Mouse (Mus musculus) intestine, embryonic 16.5 days (tissue): ENCODE measurements at regions not wholly inside any gene's neighbourhood (a gene's known extent, or its start where the extent isn't known, plus 50 kb on each side); places are given as distances from the start of the nearest gene placed in this dataset.

Experiments
- ATAC-seq: fragments of 200-750 bp; cut with Nextera tagmentation; 2 replicates; pipeline ENCODE4 v1.8.0; 2017; ENCODE audit warnings: moderate TSS enrichment, moderate library complexity
- H3K27ac ChIP-seq: fragments of 300-500 bp; sonication (generic); 2 replicates; pipeline ENCODE4 v1.5.1; 2014; ENCODE audit warnings: mild to moderate bottlenecking, low read length
- H3K27me3 ChIP-seq: fragments of 300-500 bp; sonication (generic); replicated peaks from 2 replicates; pipeline ENCODE4 v1.6.1; 2014; ENCODE audit warnings: low read length, control low read depth, mixed read lengths; ENCODE audit not compliant: control insufficient read depth, insufficient read depth
- H3K36me3 ChIP-seq: fragments of 300-500 bp; sonication (generic); 2 replicates; pipeline ENCODE4 v1.6.1; 2014; ENCODE audit warnings: low read length, control low read depth; ENCODE audit not compliant: control insufficient read depth, insufficient read depth
- H3K4me1 ChIP-seq: fragments of 300-500 bp; sonication (generic); 2 replicates; pipeline ENCODE4 v1.6.1; 2014; ENCODE audit warnings: low read length, control low read depth, mixed read lengths; ENCODE audit not compliant: control insufficient read depth, insufficient read depth
- H3K4me2 ChIP-seq: fragments of 300-500 bp; sonication (generic); 2 replicates; pipeline ENCODE4 v1.6.1; 2014; ENCODE audit warnings: low read depth, low read length, control low read depth
- H3K4me3 ChIP-seq: fragments of 300-500 bp; sonication (generic); 2 replicates; pipeline ENCODE4 v1.5.1; 2014; ENCODE audit warnings: mild to moderate bottlenecking, low read length
- H3K9ac ChIP-seq: fragments of 300-500 bp; sonication (generic); 2 replicates; pipeline ENCODE4 v1.6.1; 2014; ENCODE audit warnings: low read depth, low read length
- H3K9me3 ChIP-seq: fragments of 300-500 bp; sonication (generic); 2 replicates; pipeline ENCODE4 v1.6.1; 2016; ENCODE audit warnings: low read length, control low read depth; ENCODE audit not compliant: control insufficient read depth
- WGBS: fragments of 180-500 bp; shearing (Covaris S2); extraction: QIAGEN DNeasy Blood & Tissue Kit; methylation state at CpG from one replicate; pipeline ENCODE4 v1.1.7; 2014; 5-methylcytosine and 5-hydroxymethylcytosine counted together

DNA sequence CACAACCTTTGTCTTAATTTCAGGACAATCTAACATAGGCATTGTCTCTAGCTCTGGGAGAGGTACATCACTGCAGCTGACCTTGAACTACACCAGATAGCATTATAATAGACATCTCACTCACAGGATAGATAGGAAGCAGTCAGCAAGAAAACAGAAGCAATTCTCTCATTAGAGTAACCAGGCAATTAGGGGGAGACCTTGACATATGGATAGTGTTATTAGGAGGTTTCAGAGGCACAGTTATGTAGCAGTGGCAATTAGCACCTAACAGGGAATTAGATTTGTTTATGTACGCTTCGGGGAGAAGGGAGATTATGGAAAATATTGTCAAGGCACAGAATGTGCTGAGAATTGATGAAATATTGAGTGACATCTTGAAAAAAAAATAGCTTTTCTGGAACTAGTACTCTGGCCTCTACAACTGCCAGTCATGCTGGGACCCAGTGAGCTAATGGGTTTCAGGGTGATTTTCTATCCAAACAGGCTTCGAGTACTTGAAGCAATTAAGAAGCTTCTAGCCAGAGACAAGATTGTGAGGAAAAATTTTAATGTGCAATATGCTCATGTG, 216.8 kb upstream of the Aco1 start:
- Histone ChIP-seq H3K9ac (no peak overlapping the region), H3K9me3 (no peaks in the 10 kb centered on the region), H3K4me1 (no peaks in the 10 kb centered on the region), H3K4me2 (no peak overlapping the region), H3K4me3 (no peak overlapping the region), H3K27ac (no peak overlapping the region), H3K36me3 (no peaks in the 10 kb centered on the region), H3K27me3 (no peaks in the 10 kb centered on the region)
- 74% methylated on average over 3 of the region's 3 CpGs for WGBS
- no peak for ATAC-seq

DNA sequence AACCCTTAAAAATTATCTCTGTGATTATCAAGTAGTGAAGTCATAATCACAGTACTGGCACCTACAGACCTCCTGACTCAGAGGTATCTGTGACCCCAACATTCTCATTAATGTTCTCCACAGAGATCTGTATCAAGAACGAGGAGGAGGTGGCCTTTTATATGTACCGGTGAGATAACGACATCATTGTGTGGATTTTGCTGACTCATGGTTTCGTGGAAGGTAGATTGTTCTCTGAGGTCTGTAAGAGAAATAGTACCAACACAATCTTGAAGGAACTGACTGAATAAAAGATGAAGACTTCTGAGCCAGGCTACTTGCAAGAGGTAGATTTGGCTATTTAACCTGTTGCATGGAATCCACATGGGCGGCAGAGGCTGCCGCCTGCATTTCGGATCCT, 216.3 kb upstream of the Aco1 start:
- 88% methylated on average over 7 of the region's 7 CpGs for WGBS
- H3K9me3 ChIP-seq = no peaks in the 10 kb centered on the region
- no peak overlapping the region for H3K9ac ChIP-seq
- no peaks in the 10 kb centered on the region for H3K36me3 ChIP-seq
- H3K4me1 ChIP-seq = no peaks in the 10 kb centered on the region
- no peak overlapping the region for H3K27ac ChIP-seq
- no peak overlapping the region for H3K4me3 ChIP-seq
- ATAC-seq = no peak
- H3K27me3 ChIP-seq = no peaks in the 10 kb centered on the region
- no peak overlapping the region for H3K4me2 ChIP-seq

DNA sequence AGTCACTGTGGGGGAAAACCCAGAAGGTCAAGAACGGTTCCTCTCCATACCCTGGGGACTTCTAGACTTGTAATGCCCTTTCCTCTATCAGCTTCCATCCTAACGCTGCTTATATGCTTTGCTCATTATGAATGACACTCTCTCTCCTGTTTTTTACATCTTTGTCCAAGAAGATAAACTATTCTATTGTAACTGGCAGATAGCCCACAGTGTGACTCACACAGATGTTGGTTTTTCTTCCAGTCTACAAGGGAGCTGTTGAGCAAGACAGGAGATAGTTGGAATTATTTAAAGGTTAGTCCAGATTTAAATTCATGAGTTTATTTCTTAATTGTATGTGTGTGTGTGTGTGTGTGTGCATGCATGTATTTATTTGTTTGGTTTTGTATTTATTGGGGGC, 214.4 kb upstream of the Aco1 start:
- no peak overlapping the region for H3K27ac ChIP-seq
- no peaks in the 10 kb centered on the region for H3K36me3 ChIP-seq
- H3K9ac ChIP-seq = no peak overlapping the region
- H3K9me3 ChIP-seq = no peaks in the 10 kb centered on the region
- H3K4me3 ChIP-seq = no peak overlapping the region
- H3K4me2 ChIP-seq = no peak overlapping the region
- H3K27me3 ChIP-seq = no peaks in the 10 kb centered on the region
- H3K4me1 ChIP-seq = no peaks in the 10 kb centered on the region
- 63% methylated on average over 2 of the region's 2 CpGs for WGBS
- ATAC-seq = no peak

DNA sequence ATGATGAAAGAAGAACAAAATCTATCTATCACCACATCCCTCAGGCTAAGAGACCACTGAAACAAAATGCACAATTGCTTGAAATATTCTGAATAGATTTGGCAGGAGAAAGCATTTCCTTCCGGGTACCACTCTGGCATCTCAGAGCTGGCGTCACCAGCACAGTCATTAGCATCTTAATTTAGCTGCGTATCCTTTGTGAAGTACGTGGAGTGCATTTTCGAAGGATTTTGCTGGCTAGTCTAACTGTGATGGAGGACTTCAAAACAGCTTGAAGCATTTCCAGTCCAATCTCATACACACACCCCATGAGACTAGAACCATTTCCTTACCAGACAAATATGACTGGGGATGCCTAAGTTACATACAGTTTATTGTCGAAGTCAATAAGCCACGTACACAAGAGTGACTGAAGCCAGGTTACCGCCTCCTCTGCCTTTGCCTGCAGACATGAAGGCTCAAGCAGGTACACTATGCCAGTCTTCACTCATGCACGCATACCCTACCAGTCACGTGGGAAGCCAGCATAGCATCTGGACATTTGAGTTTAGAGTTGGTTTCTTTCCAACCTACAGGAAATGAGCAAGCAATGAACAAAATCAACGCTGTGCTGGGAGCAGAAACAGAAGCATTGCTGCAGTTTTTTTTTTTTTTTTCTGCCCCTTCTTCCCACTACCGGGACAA, 208.7 kb upstream of the Aco1 start:
- no peaks in the 10 kb centered on the region for H3K27me3 ChIP-seq
- ATAC-seq = no peak
- no peaks in the 10 kb centered on the region for H3K36me3 ChIP-seq
- no peaks in the 10 kb centered on the region for H3K9me3 ChIP-seq
- H3K9ac ChIP-seq = no peak overlapping the region
- 84% methylated on average over 12 of the region's 12 CpGs for WGBS
- no peak overlapping the region for H3K4me3 ChIP-seq
- no peak overlapping the region for H3K27ac ChIP-seq
- no peaks in the 10 kb centered on the region for H3K4me1 ChIP-seq
- no peak overlapping the region for H3K4me2 ChIP-seq

DNA sequence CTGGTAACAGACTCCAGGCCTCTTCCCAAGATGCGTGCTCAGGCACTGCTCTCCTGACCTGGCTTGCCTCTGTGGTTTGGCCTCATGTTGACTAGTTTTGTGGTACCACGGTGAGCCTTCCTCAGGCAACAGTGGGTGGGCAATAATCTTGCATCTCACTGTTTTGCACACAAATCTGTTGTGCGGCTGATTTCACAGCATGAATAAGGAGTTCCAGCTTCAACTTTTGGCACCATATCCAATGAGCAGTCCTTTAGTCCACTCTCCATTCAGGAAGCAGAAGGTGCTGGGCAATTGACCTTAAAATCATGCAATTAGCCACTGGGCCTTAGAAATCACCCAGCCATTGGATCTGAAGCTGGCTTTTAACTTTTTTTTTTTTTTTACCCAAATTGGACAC, 184.2 kb upstream of the Aco1 start:
- no peak overlapping the region for H3K4me3 ChIP-seq
- ATAC-seq = no peak

DNA sequence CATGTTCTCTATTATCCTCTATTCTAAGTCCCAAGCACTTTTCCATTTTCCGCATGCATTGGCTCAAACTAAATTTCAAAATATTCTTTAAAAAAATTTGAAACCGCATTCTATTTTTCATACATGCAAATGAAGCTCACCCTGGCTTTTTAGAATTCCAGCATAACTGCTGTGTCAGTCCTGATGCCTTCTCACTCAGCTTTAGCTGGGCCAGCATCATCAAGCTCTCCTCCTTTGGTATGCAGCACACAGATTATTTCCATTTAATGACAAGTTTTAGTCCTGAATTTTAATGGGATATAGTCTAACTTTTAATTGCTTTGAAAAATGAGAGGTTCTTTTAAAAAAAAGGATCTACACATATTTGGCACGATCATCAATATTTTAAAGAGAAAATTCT, 174.9 kb upstream of the Aco1 start:
- H3K4me2 ChIP-seq = no peak overlapping the region
- H3K9ac ChIP-seq = no peak overlapping the region
- H3K4me1 ChIP-seq = no peaks in the 10 kb centered on the region
- H3K36me3 ChIP-seq = no peaks in the 10 kb centered on the region
- H3K9me3 ChIP-seq = no peaks in the 10 kb centered on the region
- H3K4me3 ChIP-seq = no peak overlapping the region
- no peak for ATAC-seq
- WGBS = 91% methylated on average over 3 of the region's 3 CpGs
- H3K27me3 ChIP-seq = no peaks in the 10 kb centered on the region
- H3K27ac ChIP-seq = no peak overlapping the region

More for the DNA sequence above, 184.2 kb upstream of the Aco1 start:
- Histone ChIP-seq H3K4me1 (no peaks in the 10 kb centered on the region), H3K27me3 (no peaks in the 10 kb centered on the region), H3K9ac (no peak overlapping the region), H3K4me2 (no peak overlapping the region), H3K27ac (no peak overlapping the region), H3K9me3 (no peaks in the 10 kb centered on the region), H3K36me3 (no peaks in the 10 kb centered on the region)
- WGBS = 90% methylated on average over 3 of the region's 3 CpGs

DNA sequence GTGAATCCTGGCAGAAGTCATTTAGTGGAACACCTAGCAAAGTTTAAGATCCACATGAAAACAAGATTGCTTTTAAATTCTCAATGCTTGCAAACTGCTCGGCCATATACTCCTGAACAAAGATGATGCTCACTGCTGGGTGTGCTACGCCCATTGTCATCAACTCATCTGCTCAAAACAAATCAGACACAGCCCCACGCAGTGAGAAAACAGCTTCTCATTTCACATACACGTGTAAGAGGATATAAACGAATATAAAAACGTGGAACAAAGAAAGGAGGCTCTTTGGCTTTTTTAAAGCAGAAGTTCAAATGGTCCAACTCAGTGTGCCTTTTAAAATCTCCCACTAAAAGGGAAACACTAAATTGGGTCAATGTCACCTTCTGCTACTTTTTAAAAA, 151.5 kb upstream of the Aco1 start:
- Histone ChIP-seq H3K4me1 (no peaks in the 10 kb centered on the region), H3K36me3 (no peaks in the 10 kb centered on the region), H3K4me2 (no peak overlapping the region), H3K27me3 (no peaks in the 10 kb centered on the region), H3K27ac (no peak overlapping the region), H3K4me3 (no peak overlapping the region), H3K9me3 (no peaks in the 10 kb centered on the region), H3K9ac (no peak overlapping the region)
- ATAC-seq = no peak
- 73% methylated on average over 6 of the region's 6 CpGs for WGBS

DNA sequence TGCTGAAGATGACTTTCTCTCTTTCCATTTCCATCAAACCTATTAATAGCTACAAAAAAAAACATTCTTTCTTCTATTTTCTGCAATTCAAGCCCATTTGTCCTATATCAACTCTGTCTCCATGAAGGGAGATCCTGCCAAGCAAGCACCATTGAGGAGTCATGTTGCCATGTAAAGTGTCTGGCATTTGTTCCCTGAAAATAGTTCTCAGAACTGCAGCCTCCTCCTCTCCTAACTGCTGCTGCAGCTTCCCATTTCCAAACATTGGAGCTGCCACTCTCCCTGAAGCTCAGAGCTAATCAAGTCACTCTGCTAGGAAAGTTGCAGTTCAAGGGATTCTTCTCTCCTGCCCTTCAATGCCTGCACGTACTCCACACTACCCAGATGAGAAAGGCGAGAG, 151.0 kb upstream of the Aco1 start:
- Histone ChIP-seq H3K27ac (no peak overlapping the region), H3K4me3 (no peak overlapping the region), H3K9me3 (no peaks in the 10 kb centered on the region), H3K36me3 (no peaks in the 10 kb centered on the region), H3K4me2 (no peak overlapping the region), H3K9ac (no peak overlapping the region), H3K27me3 (no peaks in the 10 kb centered on the region), H3K4me1 (no peaks in the 10 kb centered on the region)
- no peak for ATAC-seq
- 76% methylated on average over 2 of the region's 2 CpGs for WGBS

DNA sequence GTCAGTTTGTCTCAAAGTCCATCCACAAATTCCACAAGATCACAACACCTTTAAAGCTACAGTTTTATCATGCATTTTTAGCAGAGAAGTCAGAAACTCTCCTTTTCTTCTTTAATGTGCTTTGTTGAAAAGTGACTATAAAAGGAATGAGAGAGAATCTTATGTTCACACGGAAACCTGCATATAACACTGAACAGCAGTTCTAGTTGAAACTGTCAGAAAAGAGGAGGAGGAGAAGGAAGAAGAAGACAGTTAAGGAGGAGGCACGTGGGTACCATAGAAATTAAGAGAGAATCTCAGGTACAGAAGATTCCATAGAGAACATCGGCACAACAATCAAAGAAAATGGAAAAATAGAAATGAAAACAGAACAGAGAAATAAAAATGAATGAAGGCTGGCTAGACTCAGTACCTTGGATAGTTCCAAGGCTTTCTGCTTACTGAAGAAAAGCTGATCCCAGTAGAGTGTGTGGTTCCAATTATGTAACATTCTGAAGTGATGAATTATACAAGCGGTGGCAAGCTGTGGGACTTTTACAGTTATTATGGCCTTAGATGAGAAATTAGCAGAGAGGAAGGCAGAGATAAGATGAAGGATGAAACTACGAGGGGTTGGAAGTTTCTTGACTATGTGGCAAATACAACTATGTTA, 144.0 kb upstream of the Aco1 start:
- Histone ChIP-seq H3K4me1 (no peaks in the 10 kb centered on the region), H3K27me3 (no peaks in the 10 kb centered on the region), H3K9me3 (no peaks in the 10 kb centered on the region), H3K4me2 (no peak overlapping the region), H3K36me3 (no peaks in the 10 kb centered on the region), H3K4me3 (no peak overlapping the region), H3K9ac (no peak overlapping the region), H3K27ac (no peak overlapping the region)
- ATAC-seq = no peak
- WGBS = 75% methylated on average over 5 of the region's 5 CpGs
